28 mouse cellular contexts compared by ENCODE assay signal in genomic region chr2:73039300-73039699, GRCm38 (mm10). TPM values are rescaled to one million over a fixed set of nuclear protein-coding genes. Genes with fewer than 3 reads are reported as not detected.
"Had no signal": no experiment of that assay in that cellular context is flagged by ENCODE, and none has a peak within 500 bp of the region (broad histone marks: within the 10 kb centered on the region; RNA-seq: fewer than 3 reads in every experiment).

No protein-coding gene starts in this region.

- H3K36me3 ChIP-seq: liver, embryonic 15.5 days; lung, embryonic 15.5 days; midbrain, embryonic 12.5 days; midbrain, embryonic 15.5 days had no signal

- H3K9ac ChIP-seq: liver, embryonic 15.5 days; lung, embryonic 15.5 days; midbrain, embryonic 12.5 days; midbrain, embryonic 15.5 days had no signal

- DNase-seq: kidney, adult 2 months; kidney, postnatal 25 days; layer of hippocampus, adult 9-11 months; lung, adult 18-20 months; lung, postnatal 14 days; thymus, postnatal 25 days had no signal

- H3K27me3 ChIP-seq: lung, embryonic 15.5 days had no signal

- H3K9me3 ChIP-seq: liver, embryonic 15.5 days; lung, embryonic 15.5 days; midbrain, embryonic 12.5 days; midbrain, embryonic 15.5 days had no signal

- H3K27ac ChIP-seq: kidney, postnatal 0 days; layer of hippocampus, adult 2 months; liver, embryonic 15.5 days; lung, embryonic 15.5 days; midbrain, embryonic 12.5 days; midbrain, embryonic 15.5 days had no signal

- H3K4me3 ChIP-seq: layer of hippocampus, adult 2 months; liver, embryonic 15.5 days; lung, embryonic 15.5 days; myocyte had no signal

- ATAC-seq: intestine, postnatal 0 days; midbrain, embryonic 15.5 days had no signal

RNA-seq across cellular contexts. Expression of gene Gm11084, which starts 52.8 kb away (rescaled TPM):
- total RNA-seq: layer of hippocampus, adult 2 months; layer of hippocampus, postnatal 25 days; left cerebral cortex, adult 18-20 months; left cerebral cortex, postnatal 25 days had no signal
- polyA plus RNA-seq: intestine, postnatal 0 days; kidney, adult 2 months; kidney, embryonic 14.5 days; kidney, postnatal 0 days; large intestine, adult 2 months; limb, embryonic 11.5 days; limb, embryonic 14.5 days; liver, embryonic 11.5 days; liver, embryonic 15.5 days; lung, embryonic 15.5 days; midbrain, embryonic 12.5 days; midbrain, embryonic 15.5 days; myocyte; neural tube, embryonic 11.5 days; neural tube, embryonic 14.5 days; small intestine, adult 2 months; spleen, adult 2 months; stomach, embryonic 14.5 days; thymus, postnatal 0 days had no signal
